Mouse (Mus musculus): Measurements from ENCODE around the gene Pdzd9. TPM values are rescaled to one million over a fixed set of nuclear protein-coding genes. Genes with fewer than 3 reads are reported as not detected.
"Not testable (repeated sequence)": the region's sequence is repeated elsewhere in the genome, so short reads cannot be mapped to it uniquely, and the experiment has no call there.

Pdzd9 gene
- not detected in 2 replicates for polyA plus RNA-seq (2012; rRNA removed)

- peak; percentile 71 for DNase-seq
- Histone ChIP-seq H3K4me3 (replicated peaks; ENCODE audit: extremely low read depth, low read depth, low read length) (no peak within 1 kb of the TSS), H3K4me1 (ENCODE audit: control insufficient read depth, insufficient read depth, low read length) (no peaks in the 10 kb centered on the region)
- 14% methylated on average over 14 of the region's 14 CpGs for WGBS
- TF ChIP-seq CTCF (IDR thresholded peaks at IDR 0.05; ENCODE audit: insufficient read depth, low read length) = peak; percentile 80
- TF ChIP-seq POLR2A (IDR thresholded peaks at IDR 0.05; ENCODE audit: borderline replicate concordance, extremely low read depth, low read depth, low read length) = no peak
Measured at GRCm38 (mm10) chr7:120670153-120670875, at the start of gene Pdzd9. TSS of gene Pdzd9 (minus strand) at chr7:120670343.

GRCm38 (mm10) chr7:120717261-120717660 is 47.1 kb upstream of the Pdzd9 start:
- TF ChIP-seq CTCF (IDR thresholded peaks at IDR 0.05; ENCODE audit: insufficient read depth, low read length) (no peak), POLR2A (IDR thresholded peaks at IDR 0.05; ENCODE audit: borderline replicate concordance, extremely low read depth, low read depth, low read length) (no peak)
- 57% methylated on average over 2 of the region's 2 CpGs for WGBS
- H3K4me1 ChIP-seq (ENCODE audit: control insufficient read depth, insufficient read depth, low read length) = no peaks in the 10 kb centered on the region

GRCm38 (mm10) chr7:120713951-120714350 is 43.8 kb upstream of the Pdzd9 start:
- 80% methylated on average over 11 of the region's 11 CpGs for WGBS
- not testable (repeated sequence) for H3K4me1 ChIP-seq (ENCODE audit: control insufficient read depth, insufficient read depth, low read length); DNase-seq; H3K4me3 ChIP-seq (replicated peaks; ENCODE audit: extremely low read depth, low read depth, low read length)

More at GRCm38 (mm10) chr7:120717261-120717660, 47.1 kb upstream of the Pdzd9 start:
- DNase-seq = no peak
- H3K4me3 ChIP-seq (replicated peaks; ENCODE audit: extremely low read depth, low read depth, low read length) = no peak overlapping the region

- H3K4me1 ChIP-seq (ENCODE audit: control insufficient read depth, insufficient read depth, low read length) = no peaks in the 10 kb centered on the region
- H3K4me3 ChIP-seq (replicated peaks; ENCODE audit: extremely low read depth, low read depth, low read length) = no peak overlapping the region
- 74% methylated on average over 2 of the region's 2 CpGs for WGBS
- no peak for DNase-seq
- TF ChIP-seq POLR2A (IDR thresholded peaks at IDR 0.05; ENCODE audit: borderline replicate concordance, extremely low read depth, low read depth, low read length) = no peak
- no peak for TF ChIP-seq CTCF (IDR thresholded peaks at IDR 0.05; ENCODE audit: insufficient read depth, low read length)
Measured at GRCm38 (mm10) chr7:120713225-120713624, 43.1 kb upstream of the Pdzd9 start.

- Histone ChIP-seq H3K4me1 (ENCODE audit: control insufficient read depth, insufficient read depth, low read length) (no peaks in the 10 kb centered on the region), H3K4me3 (replicated peaks; ENCODE audit: extremely low read depth, low read depth, low read length) (no peak overlapping the region)
- no peak for TF ChIP-seq POLR2A (IDR thresholded peaks at IDR 0.05; ENCODE audit: borderline replicate concordance, extremely low read depth, low read depth, low read length)
- TF ChIP-seq CTCF (IDR thresholded peaks at IDR 0.05; ENCODE audit: insufficient read depth, low read length) = no peak
- 84% methylated on average over 2 of the region's 2 CpGs for WGBS
- DNase-seq = no peak
Measured at GRCm38 (mm10) chr7:120712071-120712470, 41.9 kb upstream of the Pdzd9 start.

- Histone ChIP-seq H3K4me1 (ENCODE audit: control insufficient read depth, insufficient read depth, low read length) (peaks cover 3% of the 10 kb centered on the region), H3K4me3 (replicated peaks; ENCODE audit: extremely low read depth, low read depth, low read length) (no peak overlapping the region)
- DNase-seq = no peak
- TF ChIP-seq CTCF (IDR thresholded peaks at IDR 0.05; ENCODE audit: insufficient read depth, low read length) = no peak
- no peak for TF ChIP-seq POLR2A (IDR thresholded peaks at IDR 0.05; ENCODE audit: borderline replicate concordance, extremely low read depth, low read depth, low read length)
- WGBS = 46% methylated on average over 3 of the region's 3 CpGs
Measured at GRCm38 (mm10) chr7:120703888-120704287, 33.7 kb upstream of the Pdzd9 start.

GRCm38 (mm10) chr7:120699586-120699985 is 29.4 kb upstream of the Pdzd9 start:
- no peak for DNase-seq
- Histone ChIP-seq H3K4me1 (ENCODE audit: control insufficient read depth, insufficient read depth, low read length) (no peaks in the 10 kb centered on the region; the same call in none of the 2 replicates), H3K4me3 (replicated peaks; ENCODE audit: extremely low read depth, low read depth, low read length) (no peak overlapping the region)
- TF ChIP-seq CTCF (IDR thresholded peaks at IDR 0.05; ENCODE audit: insufficient read depth, low read length) (no peak), POLR2A (IDR thresholded peaks at IDR 0.05; ENCODE audit: borderline replicate concordance, extremely low read depth, low read depth, low read length) (no peak)
- WGBS = 84% methylated on average over 6 of the region's 6 CpGs

- DNase-seq = no peak
- TF ChIP-seq CTCF (IDR thresholded peaks at IDR 0.05; ENCODE audit: insufficient read depth, low read length) = no peak
- TF ChIP-seq POLR2A (IDR thresholded peaks at IDR 0.05; ENCODE audit: borderline replicate concordance, extremely low read depth, low read depth, low read length) = no peak
- H3K4me3 ChIP-seq (replicated peaks; ENCODE audit: extremely low read depth, low read depth, low read length) = no peak overlapping the region
- peaks cover 3% of the 10 kb centered on the region; the same call in 1 of the 2 replicates for H3K4me1 ChIP-seq (ENCODE audit: control insufficient read depth, insufficient read depth, low read length)
- 96% methylated on average over 2 of the region's 2 CpGs for WGBS
Measured at GRCm38 (mm10) chr7:120696331-120696730, 26.2 kb upstream of the Pdzd9 start.

GRCm38 (mm10) chr7:120695641-120696040 is 25.5 kb upstream of the Pdzd9 start:
- 95% methylated on average over 1 of the region's 1 CpGs for WGBS
- Histone ChIP-seq H3K4me3 (replicated peaks; ENCODE audit: extremely low read depth, low read depth, low read length) (no peak overlapping the region), H3K4me1 (ENCODE audit: control insufficient read depth, insufficient read depth, low read length) (peaks cover 3% of the 10 kb centered on the region; the same call in 1 of the 2 replicates)
- no peak for DNase-seq
- TF ChIP-seq POLR2A (IDR thresholded peaks at IDR 0.05; ENCODE audit: borderline replicate concordance, extremely low read depth, low read depth, low read length) (no peak), CTCF (IDR thresholded peaks at IDR 0.05; ENCODE audit: insufficient read depth, low read length) (no peak)

GRCm38 (mm10) chr7:120695196-120695595 is 25.1 kb upstream of the Pdzd9 start:
- DNase-seq = no peak
- 48% methylated on average over 6 of the region's 6 CpGs for WGBS

More at GRCm38 (mm10) chr7:120695196-120695595, 25.1 kb upstream of the Pdzd9 start:
- H3K4me3 ChIP-seq (replicated peaks; ENCODE audit: extremely low read depth, low read depth, low read length) = no peak overlapping the region
- TF ChIP-seq CTCF (IDR thresholded peaks at IDR 0.05; ENCODE audit: insufficient read depth, low read length) (no peak), POLR2A (IDR thresholded peaks at IDR 0.05; ENCODE audit: borderline replicate concordance, extremely low read depth, low read depth, low read length) (no peak)
- peaks cover 3% of the 10 kb centered on the region; the same call in 1 of the 2 replicates for H3K4me1 ChIP-seq (ENCODE audit: control insufficient read depth, insufficient read depth, low read length)
